Comparison of ENCODE assay signal across 8 mouse cellular contexts in the genomic region with DNA sequence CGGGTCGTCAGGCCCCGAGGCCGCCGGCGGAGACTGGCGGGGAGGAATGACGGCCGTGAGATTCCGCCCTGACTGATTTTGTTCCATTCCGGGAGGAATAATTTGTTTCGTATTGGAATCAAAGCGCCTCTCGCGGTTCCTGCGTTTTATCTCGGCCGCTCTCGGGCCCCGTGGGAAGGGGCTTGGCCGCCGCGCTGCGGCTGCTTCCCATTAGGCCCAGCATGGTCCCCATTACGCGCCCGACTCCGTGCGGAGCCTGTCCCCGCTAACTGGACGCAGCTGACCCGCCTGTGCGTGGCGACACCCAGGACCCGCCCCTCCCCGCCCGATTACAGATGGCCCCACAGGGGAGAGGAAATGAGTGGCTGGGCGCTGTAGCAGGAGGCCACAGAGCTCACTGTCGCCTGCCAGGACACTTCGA. TPM values are rescaled to one million over a fixed set of nuclear protein-coding genes. Genes with fewer than 3 reads are reported as not detected.
DNase-seq lines count a peak whose midpoint lies in the region; ATAC-seq and TF ChIP-seq lines count a peak whose summit lies in the region.

No protein-coding gene starts in this region.

- ATAC-seq in heart, embryonic 13.5 days (ENCODE audit: extremely low read depth, insufficient number of reproducible peaks, low FRiP score, low TSS enrichment): no peak
- ATAC-seq in hindbrain, embryonic 14.5 days (ENCODE audit: low FRiP score): no peak
- no peak for ATAC-seq in midbrain, embryonic 15.5 days (replicated peaks)

- DNase-seq in heart, postnatal 36 days: no peak
- no peak for DNase-seq in hindbrain, embryonic 14.5 days (ENCODE audit: low spot score)
- DNase-seq in cerebellum, postnatal 36 days: no peak
- DNase-seq in right cerebral cortex, adult 18-20 months: no peak
- no peak for DNase-seq in testis, postnatal 10 days (ENCODE audit: low spot score)

- TF ChIP-seq CTCF in bone marrow macrophage, adult 2 months (IDR thresholded peaks at IDR 0.05; ENCODE audit: low read depth, low read length): no peak

- H3K4me3 ChIP-seq in heart, embryonic 13.5 days: peak overlapping the region; percentile 55
- H3K4me3 ChIP-seq in bone marrow macrophage, adult 2 months (ENCODE audit: insufficient read depth, low read length): peak overlapping the region; percentile 54
- peak overlapping the region; percentile 26 for H3K4me3 ChIP-seq in hindbrain, embryonic 14.5 days (replicated peaks; ENCODE audit: low read length)
- peak overlapping the region; percentile 28 for H3K4me3 ChIP-seq in midbrain, embryonic 15.5 days

- intact Hi-C loops in heart, postnatal 36 days (cut with DNase I): no loop called here

- no peak for TF ChIP-seq POLR2A in bone marrow macrophage, adult 2 months (IDR thresholded peaks at IDR 0.05; ENCODE audit: borderline replicate concordance, low read depth, low read length)

- peak overlapping the region; percentile 78 for H3K4me2 ChIP-seq in heart, embryonic 13.5 days
- peak overlapping the region; percentile 45 for H3K4me2 ChIP-seq in hindbrain, embryonic 14.5 days (replicated peaks)
- peak overlapping the region; percentile 47 for H3K4me2 ChIP-seq in midbrain, embryonic 15.5 days

- no peak overlapping the region for H3K27ac ChIP-seq in heart, embryonic 13.5 days (replicated peaks)
- H3K27ac ChIP-seq in bone marrow macrophage, adult 2 months (ENCODE audit: insufficient read depth, low read depth, low read length): no peak overlapping the region
- H3K27ac ChIP-seq in hindbrain, embryonic 14.5 days: no peak overlapping the region
- H3K27ac ChIP-seq in midbrain, embryonic 15.5 days: no peak overlapping the region

- H3K9me3 ChIP-seq in heart, embryonic 13.5 days: no peaks in the 10 kb centered on the region; the same call in none of the 2 replicates
- H3K9me3 ChIP-seq in hindbrain, embryonic 14.5 days (ENCODE audit: control insufficient read depth, low read length): peaks cover 9% of the 10 kb centered on the region; the same call in 1 of the 2 replicates
- H3K9me3 ChIP-seq in midbrain, embryonic 15.5 days: no peaks in the 10 kb centered on the region

- WGBS in heart, embryonic 13.5 days: under 1% methylated on average over 40 of the region's 40 CpGs
- under 1% methylated on average over 40 of the region's 40 CpGs for WGBS in hindbrain, embryonic 14.5 days
- under 1% methylated on average over 40 of the region's 40 CpGs for WGBS in midbrain, embryonic 15.5 days

- peaks cover 9% of the 10 kb centered on the region for H3K4me1 ChIP-seq in heart, embryonic 13.5 days
- peaks cover 8% of the 10 kb centered on the region for H3K4me1 ChIP-seq in bone marrow macrophage, adult 2 months (ENCODE audit: control insufficient read depth, insufficient read depth, low read length)
- no peaks in the 10 kb centered on the region for H3K4me1 ChIP-seq in hindbrain, embryonic 14.5 days (replicated peaks; ENCODE audit: control insufficient read depth, insufficient read depth, low read length)
- H3K4me1 ChIP-seq in midbrain, embryonic 15.5 days: peaks cover 6% of the 10 kb centered on the region

- peaks cover 97% of the 10 kb centered on the region for H3K27me3 ChIP-seq in heart, embryonic 13.5 days (replicated peaks)
- peaks cover 84% of the 10 kb centered on the region for H3K27me3 ChIP-seq in hindbrain, embryonic 14.5 days (ENCODE audit: control insufficient read depth, insufficient read depth, low read length)
- peaks cover 83% of the 10 kb centered on the region for H3K27me3 ChIP-seq in midbrain, embryonic 15.5 days (replicated peaks)

- no peaks in the 10 kb centered on the region for H3K36me3 ChIP-seq in heart, embryonic 13.5 days
- no peaks in the 10 kb centered on the region for H3K36me3 ChIP-seq in hindbrain, embryonic 14.5 days (replicated peaks; ENCODE audit: control insufficient read depth, insufficient read depth)
- H3K36me3 ChIP-seq in midbrain, embryonic 15.5 days (replicated peaks): no peaks in the 10 kb centered on the region

- peak overlapping the region; percentile 62 for H3K9ac ChIP-seq in heart, embryonic 13.5 days
- H3K9ac ChIP-seq in hindbrain, embryonic 14.5 days: no peak overlapping the region
- H3K9ac ChIP-seq in midbrain, embryonic 15.5 days: no peak overlapping the region

RNA-seq across cellular contexts. Expression of a gene that starts 13.1 kb away (rescaled TPM):
- 26.6 and 33.5 TPM in 2 replicates for polyA plus RNA-seq in heart, embryonic 13.5 days (2015; fragmentation: Nextera tagmentation; extraction: Ambion mirVana)
- 1 to 10 TPM; 5.1 to 6.7 TPM for total RNA-seq in heart, postnatal 36 days (2021)
- 47.4 and 51.5 TPM in 2 replicates for polyA plus RNA-seq in bone marrow macrophage, adult 2 months (2012; ENCODE audit: insufficient read depth, insufficient read length, missing spikeins)
- 114 and 124 TPM in 2 replicates for polyA plus RNA-seq in hindbrain, embryonic 14.5 days (2014; fragmentation: Nextera tagmentation; extraction: Ambion mirVana)
- polyA plus RNA-seq in midbrain, embryonic 15.5 days (2015; fragmentation: Nextera tagmentation; extraction: Ambion mirVana): 110 and 115 TPM in 2 replicates

RNA-seq across cellular contexts. Expression of a gene that starts 18.0 kb away (rescaled TPM):
- not detected in 2 replicates for polyA plus RNA-seq in heart, embryonic 13.5 days (2015; fragmentation: Nextera tagmentation; extraction: Ambion mirVana)
- not detected for total RNA-seq in heart, postnatal 36 days (2021)
- polyA plus RNA-seq in bone marrow macrophage, adult 2 months (2012; ENCODE audit: insufficient read depth, insufficient read length, missing spikeins): not detected in 2 replicates
- polyA plus RNA-seq in hindbrain, embryonic 14.5 days (2014; fragmentation: Nextera tagmentation; extraction: Ambion mirVana): 0.90 and 0.98 TPM in 2 replicates
- 0.61 and 0.75 TPM in 2 replicates for polyA plus RNA-seq in midbrain, embryonic 15.5 days (2015; fragmentation: Nextera tagmentation; extraction: Ambion mirVana)
